Mouse (Mus musculus) small intestine, adult 2 months (tissue): Measurements from ENCODE around the gene Psmb6.

Experiments used
- CTCF ChIP-seq: fragments of 200-500 bp; IDR thresholded peaks from 2 replicates; pipeline ENCODE4 v1.5.1; 2012; ENCODE audit warnings: low read depth, mild to moderate bottlenecking, control low read depth, inconsistent platforms, low read length, moderate library complexity, mixed read lengths; ENCODE audit not compliant: insufficient replicate concordance, insufficient read length; ENCODE audit errors: extremely low read depth
- POLR2A ChIP-seq: fragments of 200-500 bp; IDR thresholded peaks from 2 replicates; pipeline ENCODE4 v1.6.1; 2012; ENCODE audit warnings: low read depth, mild to moderate bottlenecking, control low read depth, inconsistent platforms, low read length, moderate library complexity

- TF ChIP-seq POLR2A, result no peak
- no peak for TF ChIP-seq CTCF
These were observed 28.8 kb downstream of the Psmb6 start for GRCm38 (mm10) chr11:70553940-70554339.
